11 mouse cellular contexts compared by ENCODE assay signal in genomic region chr11:98385638-98386585, GRCm38 (mm10). TPM values are rescaled to one million over a fixed set of nuclear protein-coding genes. Genes with fewer than 3 reads are reported as not detected.
DNase-seq lines count a peak whose midpoint lies in the region; ATAC-seq and TF ChIP-seq lines count a peak whose summit lies in the region.
"Had no signal": no experiment of that assay in that cellular context is flagged by ENCODE, and none has a peak within 500 bp of the region (broad histone marks: within the 10 kb centered on the region; RNA-seq: fewer than 3 reads in every experiment).

Gene Pnmt (plus strand): TSS chr11:98386450.

- DNase-seq in intestine, embryonic 14.5 days (ENCODE audit: low spot score) = no peak
- DNase-seq in adrenal gland, postnatal 25 days = no peak
- DNase-seq in gastrocnemius, postnatal 10 days = peak; percentile 7
- DNase-seq in thymus, postnatal 25 days = no peak
- DNase-seq in layer of hippocampus, postnatal 10 days (ENCODE audit: low spot score in 2 of 2) = no peak
- DNase-seq in right cerebral cortex, postnatal 25 days = no peak
- DNase-seq: cerebellum, adult 8-10 months; lung, adult 2 months had no signal

- H3K9me3 ChIP-seq in intestine, embryonic 14.5 days (ENCODE audit: control insufficient read depth, low read length) = no peaks in the 10 kb centered on the region
- no peaks in the 10 kb centered on the region for H3K9me3 ChIP-seq in intestine, postnatal 0 days (ENCODE audit: control insufficient read depth)
- no peaks in the 10 kb centered on the region for H3K9me3 ChIP-seq in limb, embryonic 15.5 days

- no peak within 1 kb of the TSS for H3K9ac ChIP-seq in intestine, embryonic 14.5 days (ENCODE audit: low read length)
- H3K9ac ChIP-seq in intestine, postnatal 0 days (ENCODE audit: low read depth, low read length) = no peak within 1 kb of the TSS
- no peak within 1 kb of the TSS for H3K9ac ChIP-seq in limb, embryonic 15.5 days

- 0 out of 2 replicates have a peak within 1 kb of the TSS, but pooled peaks have one; percentile 8 for H3K4me2 ChIP-seq in intestine, embryonic 14.5 days (ENCODE audit: low read length)
- no peak within 1 kb of the TSS for H3K4me2 ChIP-seq in intestine, postnatal 0 days (replicated peaks; ENCODE audit: low read depth)
- H3K4me2 ChIP-seq in limb, embryonic 15.5 days = 0 out of 2 replicates have a peak within 1 kb of the TSS, but pooled peaks have one; percentile 10

- no peak for TF ChIP-seq CTCF in intestine, postnatal 0 days (IDR thresholded peaks at IDR 0.05; ENCODE audit: low read depth)

- 44% methylated on average over 24 of the region's 25 CpGs for WGBS in intestine, embryonic 14.5 days
- 50% methylated on average over 25 of the region's 25 CpGs for WGBS in intestine, postnatal 0 days
- 44% methylated on average over 23 of the region's 25 CpGs for WGBS in limb, embryonic 15.5 days

- no peak within 1 kb of the TSS for H3K27ac ChIP-seq in intestine, embryonic 14.5 days (ENCODE audit: low read depth)
- no peak within 1 kb of the TSS for H3K27ac ChIP-seq in intestine, postnatal 0 days (ENCODE audit: low read depth, low read length)
- no peak within 1 kb of the TSS for H3K27ac ChIP-seq in limb, embryonic 15.5 days

- no peak for ATAC-seq in intestine, embryonic 14.5 days (replicated peaks; ENCODE audit: low FRiP score, low TSS enrichment, low read depth)
- no peak for ATAC-seq in intestine, postnatal 0 days
- ATAC-seq in limb, embryonic 15.5 days (ENCODE audit: insufficient number of reproducible peaks, low FRiP score, low TSS enrichment, low read depth) = no peak

- peaks cover 1% of the 10 kb centered on the region; the same call in 1 of the 2 replicates for H3K36me3 ChIP-seq in intestine, embryonic 14.5 days (ENCODE audit: control insufficient read depth, insufficient read depth, low read length)
- H3K36me3 ChIP-seq in intestine, postnatal 0 days (ENCODE audit: control insufficient read depth, insufficient read depth) = peaks cover 4% of the 10 kb centered on the region; the same call in 1 of the 2 replicates
- H3K36me3 ChIP-seq in limb, embryonic 15.5 days = peaks cover 6% of the 10 kb centered on the region

- H3K4me3 ChIP-seq in intestine, embryonic 14.5 days (ENCODE audit: low read depth, low read length) = no peak within 1 kb of the TSS
- no peak within 1 kb of the TSS for H3K4me3 ChIP-seq in intestine, postnatal 0 days (ENCODE audit: low read depth, low read length)
- H3K4me3 ChIP-seq in limb, embryonic 15.5 days = 0 out of 2 replicates have a peak within 1 kb of the TSS, but pooled peaks have one; percentile 2

- no peaks in the 10 kb centered on the region for H3K4me1 ChIP-seq in intestine, embryonic 14.5 days (replicated peaks; ENCODE audit: control insufficient read depth, insufficient read depth, low read length)
- H3K4me1 ChIP-seq in intestine, postnatal 0 days (replicated peaks; ENCODE audit: control insufficient read depth, insufficient read depth, low read length) = no peaks in the 10 kb centered on the region
- peaks cover 13% of the 10 kb centered on the region for H3K4me1 ChIP-seq in limb, embryonic 15.5 days

- peaks cover 40% of the 10 kb centered on the region for H3K27me3 ChIP-seq in intestine, embryonic 14.5 days (replicated peaks; ENCODE audit: control insufficient read depth, insufficient read depth, low read length)
- peaks cover 18% of the 10 kb centered on the region; the same call in 1 of the 2 replicates for H3K27me3 ChIP-seq in intestine, postnatal 0 days (replicated peaks; ENCODE audit: control insufficient read depth, insufficient read depth, low read length)
- H3K27me3 ChIP-seq in limb, embryonic 15.5 days = peaks cover 74% of the 10 kb centered on the region

RNA-seq across cellular contexts. Expression of gene Pnmt, which starts in this region (rescaled TPM):
- polyA plus RNA-seq in intestine, embryonic 14.5 days (2014; fragmentation: Nextera tagmentation; extraction: Ambion mirVana) = not detected in 2 replicates
- polyA plus RNA-seq in intestine, postnatal 0 days (2015; fragmentation: Nextera tagmentation; extraction: Ambion mirVana) = not detected in 2 replicates
- total RNA-seq in adrenal gland, postnatal 25 days (2021) = 458 and 547 TPM in 2 replicates
- under 1 TPM; 0.28 to 0.77 TPM for total RNA-seq in gastrocnemius, postnatal 10 days (2021)
- 1.6 TPM in 2 replicates for polyA plus RNA-seq in limb, embryonic 15.5 days (2015; fragmentation: Nextera tagmentation; extraction: Ambion mirVana)
- total RNA-seq in layer of hippocampus, postnatal 10 days (2021) = not detected
- polyA plus RNA-seq: spleen, adult 2 months had no signal

Comparison
In these comparisons a context has a peak if more than half of its experiments do, and no peak if none do; other contexts are left out.
1. RNA of gene Pnmt (total RNA-seq): 458 to 547 TPM in adrenal gland, postnatal 25 days; 0.28 to 0.77 TPM in gastrocnemius, postnatal 10 days and not detected in layer of hippocampus, postnatal 10 days; every median in the first group is over 100 times any median in the second.
2. Peak in DNase-seq in gastrocnemius, postnatal 10 days; RNA of the gene not detected or under 1 TPM.